Mouse (Mus musculus): ENCODE measurements around the gene Gmpr2. TPM values are rescaled to one million over a fixed set of nuclear protein-coding genes. Genes with fewer than 3 reads are reported as not detected.

Gmpr2 gene
- total RNA-seq (2014; rRNA removed; ENCODE audit: low replicate concordance) = 27.4 and 31.8 TPM in 2 replicates
- polyA plus RNA-seq (2015; fragmentation: Nextera tagmentation; extraction: Ambion mirVana) = 27.7 and 29.2 TPM in 2 replicates

DNA sequence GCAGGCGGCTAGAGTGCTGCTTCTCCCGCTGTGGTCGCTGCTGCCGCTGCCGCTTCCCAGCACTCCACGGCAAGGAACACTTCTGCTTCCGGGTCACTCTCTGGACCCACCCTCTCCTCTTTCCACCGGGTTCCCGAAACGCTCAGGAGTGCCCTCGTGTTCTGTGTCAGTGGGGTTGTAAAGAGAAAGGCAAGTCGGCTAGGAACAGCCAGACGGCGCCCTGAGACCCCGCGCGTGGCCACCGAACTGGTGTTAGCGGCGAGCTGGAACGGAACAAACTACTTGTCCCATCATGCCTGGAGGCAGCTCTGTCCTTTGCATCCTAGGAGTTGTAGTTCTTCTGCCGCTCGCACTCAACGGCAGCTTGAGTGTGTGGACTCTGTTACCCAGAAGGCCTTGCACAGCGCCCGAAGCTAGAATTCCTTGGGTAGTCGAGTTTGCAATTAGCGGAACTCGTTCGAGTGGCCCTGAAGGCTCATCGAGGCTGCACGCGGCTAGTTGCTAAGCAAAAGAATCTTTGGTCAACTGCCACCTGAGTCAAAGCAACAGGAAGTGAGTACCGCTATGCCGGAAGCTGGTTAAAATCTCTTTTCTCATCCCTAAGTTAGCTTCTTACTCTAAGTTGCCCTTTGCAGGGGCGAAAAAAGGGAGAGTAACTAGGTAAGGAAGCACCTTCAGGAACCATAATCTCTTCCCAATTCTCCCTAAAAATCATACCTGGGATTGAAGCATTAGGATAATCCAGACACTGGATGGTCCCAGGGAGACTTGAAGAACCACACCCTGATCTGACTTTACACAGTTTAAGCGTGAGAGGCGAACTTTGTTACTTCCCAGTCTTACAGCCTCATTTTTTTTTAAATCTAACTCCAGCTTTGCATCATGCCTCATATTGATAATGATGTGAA is at the start of gene Gmpr2, which contains the start of gene Nedd8:
Gene Gmpr2 (plus strand): TSS at position 109 of the 908 bp plus-strand sequence.
Gene Nedd8 (minus strand): TSS at position 292 of the 908 bp plus-strand sequence.
- Histone ChIP-seq H3K27me3 (ENCODE audit: control insufficient read depth, insufficient read depth, low read length) (no peaks in the 10 kb centered on the region), H3K4me3 (ENCODE audit: low read depth, low read length) (peak within 1 kb of the TSS; percentile 89), H3K4me2 (ENCODE audit: low read depth, low read length) (peak within 1 kb of the TSS; percentile 88), H3K27ac (ENCODE audit: low read depth) (peak within 1 kb of the TSS; percentile 73), H3K4me1 (ENCODE audit: control insufficient read depth, insufficient read depth) (peaks cover 18% of the 10 kb centered on the region), H3K9me3 (replicated peaks; ENCODE audit: control insufficient read depth, low read length) (no peaks in the 10 kb centered on the region), H3K9ac (replicated peaks; ENCODE audit: low read depth, low read length) (peak within 1 kb of the TSS; percentile 90), H3K36me3 (replicated peaks; ENCODE audit: control insufficient read depth, insufficient read depth, low read length) (peaks cover 27% of the 10 kb centered on the region)
- ATAC-seq (ENCODE audit: insufficient read depth, low read depth) (peak; percentile 98), DNase-seq (ENCODE audit: low spot score) (peak; percentile 97)
- WGBS = 1% methylated on average over 38 of the region's 38 CpGs
- TF ChIP-seq CTCF (IDR thresholded peaks at IDR 0.05; ENCODE audit: low read depth) = no peak
- TF ChIP-seq EP300 (IDR thresholded peaks at IDR 0.05; ENCODE audit: low read depth) = no peak

GRCm38 (mm10) chr14:55628077-55628827 is 43.5 kb upstream of the Gmpr2 start:
- H3K4me1 ChIP-seq (ENCODE audit: control insufficient read depth, insufficient read depth) = no peaks in the 10 kb centered on the region
- TF ChIP-seq EP300 (IDR thresholded peaks at IDR 0.05; ENCODE audit: low read depth) (no peak), CTCF (IDR thresholded peaks at IDR 0.05; ENCODE audit: low read depth) (no peak)
- H3K27me3 ChIP-seq (ENCODE audit: control insufficient read depth, insufficient read depth, low read length) = no peaks in the 10 kb centered on the region
- no peak overlapping the region for H3K4me3 ChIP-seq (ENCODE audit: low read depth, low read length)
- 79% methylated on average over 27 of the region's 27 CpGs for WGBS
- no peak overlapping the region for H3K4me2 ChIP-seq (ENCODE audit: low read depth, low read length)
- peaks cover 85% of the 10 kb centered on the region for H3K36me3 ChIP-seq (replicated peaks; ENCODE audit: control insufficient read depth, insufficient read depth, low read length)
- no peak overlapping the region for H3K9ac ChIP-seq (replicated peaks; ENCODE audit: low read depth, low read length)
- H3K27ac ChIP-seq (ENCODE audit: low read depth) = no peak overlapping the region
- 0 out of 2 replicates have a peak, but pooled peaks have one; percentile 26 for ATAC-seq (ENCODE audit: insufficient read depth, low read depth)
- no peaks in the 10 kb centered on the region for H3K9me3 ChIP-seq (replicated peaks; ENCODE audit: control insufficient read depth, low read length)
- no peak for DNase-seq (ENCODE audit: low spot score)

GRCm38 (mm10) chr14:55629312-55629711 is 42.4 kb upstream of the Gmpr2 start:
- Histone ChIP-seq H3K4me1 (ENCODE audit: control insufficient read depth, insufficient read depth) (no peaks in the 10 kb centered on the region), H3K9me3 (replicated peaks; ENCODE audit: control insufficient read depth, low read length) (no peaks in the 10 kb centered on the region), H3K4me2 (ENCODE audit: low read depth, low read length) (no peak overlapping the region), H3K36me3 (replicated peaks; ENCODE audit: control insufficient read depth, insufficient read depth, low read length) (peaks cover 95% of the 10 kb centered on the region), H3K27ac (ENCODE audit: low read depth) (no peak overlapping the region), H3K9ac (replicated peaks; ENCODE audit: low read depth, low read length) (no peak overlapping the region), H3K4me3 (ENCODE audit: low read depth, low read length) (no peak overlapping the region), H3K27me3 (ENCODE audit: control insufficient read depth, insufficient read depth, low read length) (no peaks in the 10 kb centered on the region)
- no peak for DNase-seq (ENCODE audit: low spot score)
- ATAC-seq (ENCODE audit: insufficient read depth, low read depth) = no peak
- TF ChIP-seq CTCF (IDR thresholded peaks at IDR 0.05; ENCODE audit: low read depth) = peak; percentile 68
- no peak for TF ChIP-seq EP300 (IDR thresholded peaks at IDR 0.05; ENCODE audit: low read depth)
- 46% methylated on average over 5 of the region's 5 CpGs for WGBS

- WGBS = 3% methylated on average over 22 of the region's 23 CpGs
- Histone ChIP-seq H3K9me3 (replicated peaks; ENCODE audit: control insufficient read depth, low read length) (no peaks in the 10 kb centered on the region), H3K27me3 (ENCODE audit: control insufficient read depth, insufficient read depth, low read length) (no peaks in the 10 kb centered on the region), H3K27ac (ENCODE audit: low read depth) (peak overlapping the region; percentile 56), H3K4me1 (ENCODE audit: control insufficient read depth, insufficient read depth) (peaks cover 6% of the 10 kb centered on the region; the same call in 1 of the 2 replicates), H3K9ac (replicated peaks; ENCODE audit: low read depth, low read length) (peak overlapping the region; percentile 63), H3K4me2 (ENCODE audit: low read depth, low read length) (peak overlapping the region; percentile 96), H3K36me3 (replicated peaks; ENCODE audit: control insufficient read depth, insufficient read depth, low read length) (peaks cover 79% of the 10 kb centered on the region), H3K4me3 (ENCODE audit: low read depth, low read length) (peak overlapping the region; percentile 66)
- peak; percentile 17; the same call in 1 of the 2 replicates for ATAC-seq (ENCODE audit: insufficient read depth, low read depth)
- TF ChIP-seq EP300 (IDR thresholded peaks at IDR 0.05; ENCODE audit: low read depth) = no peak
- TF ChIP-seq CTCF (IDR thresholded peaks at IDR 0.05; ENCODE audit: low read depth) = no peak
- no peak for DNase-seq (ENCODE audit: low spot score)
Measured at GRCm38 (mm10) chr14:55634874-55635522, 36.7 kb upstream of the Gmpr2 start.

DNA sequence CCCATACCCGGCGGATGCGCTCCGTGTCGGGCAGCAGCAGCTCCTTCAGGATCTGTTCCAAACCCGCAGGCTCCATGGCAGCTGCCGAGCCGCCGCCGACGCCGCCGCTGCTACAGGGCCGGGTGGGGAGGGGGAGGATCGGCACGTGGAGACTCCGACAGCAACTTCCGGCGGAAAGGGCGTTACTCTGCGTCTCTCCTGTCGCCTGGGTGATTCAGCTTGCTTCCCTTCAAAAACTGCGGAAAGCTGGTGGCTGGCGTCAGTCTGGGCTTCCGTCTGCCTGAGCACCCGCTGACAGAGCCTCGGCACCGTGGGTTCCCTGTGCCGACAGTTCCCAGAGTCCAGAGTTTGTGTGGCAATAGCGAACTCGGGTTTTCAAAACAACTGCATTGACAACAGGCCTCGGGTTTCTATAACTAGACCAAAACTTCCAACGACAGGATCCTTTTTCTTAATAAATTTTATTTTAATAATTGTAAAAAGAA is 36.2 kb upstream of the Gmpr2 start, which contains the start of gene Ipo4:
Gene Ipo4 (minus strand): TSS at position 435 of the 485 bp plus-strand sequence.
- under 1% methylated on average over 33 of the region's 33 CpGs for WGBS
- TF ChIP-seq CTCF (IDR thresholded peaks at IDR 0.05; ENCODE audit: low read depth) (no peak), EP300 (IDR thresholded peaks at IDR 0.05; ENCODE audit: low read depth) (peak; percentile 79; the same call in 1 of the 2 replicates)
- ATAC-seq (ENCODE audit: insufficient read depth, low read depth) (peak; percentile 89), DNase-seq (ENCODE audit: low spot score) (peak; percentile 89)
- peak within 1 kb of the TSS; percentile 56 for H3K27ac ChIP-seq (ENCODE audit: low read depth)
- no peaks in the 10 kb centered on the region for H3K9me3 ChIP-seq (replicated peaks; ENCODE audit: control insufficient read depth, low read length)
- peaks cover 6% of the 10 kb centered on the region; the same call in 1 of the 2 replicates for H3K4me1 ChIP-seq (ENCODE audit: control insufficient read depth, insufficient read depth)
- peak within 1 kb of the TSS; percentile 96 for H3K4me2 ChIP-seq (ENCODE audit: low read depth, low read length)
- H3K36me3 ChIP-seq (replicated peaks; ENCODE audit: control insufficient read depth, insufficient read depth, low read length) = peaks cover 79% of the 10 kb centered on the region
- peak within 1 kb of the TSS; percentile 63 for H3K9ac ChIP-seq (replicated peaks; ENCODE audit: low read depth, low read length)
- peak within 1 kb of the TSS; percentile 66 for H3K4me3 ChIP-seq (ENCODE audit: low read depth, low read length)
- no peaks in the 10 kb centered on the region for H3K27me3 ChIP-seq (ENCODE audit: control insufficient read depth, insufficient read depth, low read length)

Measured in heart, postnatal 0 days (tissue).